8 mouse cellular contexts compared by ENCODE assay signal in genomic region chr11:117414871-117415323, GRCm38 (mm10).
DNase-seq lines count a peak whose midpoint lies in the region; ATAC-seq and TF ChIP-seq lines count a peak whose summit lies in the region.

No protein-coding gene starts in this region.

- DNase-seq in cerebellum, adult 2 months = peak; percentile 35 to 42
- no peak for DNase-seq in cerebellum, postnatal 14 days
- peak; percentile 81 for DNase-seq in adrenal gland, postnatal 14 days
- DNase-seq in gastrocnemius, adult 8-10 months (ENCODE audit: low spot score in 2 of 2) = peak; percentile 37 to 57
- peak; percentile 51 for DNase-seq in liver, adult 2 months (ENCODE audit: extremely low read depth, low read depth, low spot score)
- no peak for DNase-seq in natural killer cell, adult 2 months (ENCODE audit: low spot score in 2 of 2)

- TF ChIP-seq CTCF in cerebellum, adult 2 months (IDR thresholded peaks at IDR 0.05; ENCODE audit: borderline replicate concordance, insufficient read depth, low read depth, low read length) = no peak
- TF ChIP-seq CTCF in liver, adult 2 months (IDR thresholded peaks at IDR 0.05; ENCODE audit: low read depth, low read length) = no peak

- no peak for TF ChIP-seq POLR2A in cerebellum, adult 2 months (IDR thresholded peaks at IDR 0.05; ENCODE audit: borderline replicate concordance, insufficient read depth, low read length)
- no peak for TF ChIP-seq POLR2A in liver, adult 2 months (IDR thresholded peaks at IDR 0.05; ENCODE audit: extremely low read depth, insufficient read depth, low read length)
- no peak for TF ChIP-seq POLR2A in myocyte (IDR thresholded peaks at IDR 0.05; ENCODE audit: insufficient read length, low read depth)

- H3K4me3 ChIP-seq in cerebellum, adult 2 months (replicated peaks; ENCODE audit: insufficient read depth, low read depth, low read length) = peak overlapping the region; percentile 57
- peak overlapping the region; percentile 22 for H3K4me3 ChIP-seq in hindbrain, embryonic 16.5 days (ENCODE audit: low read length)
- no peak overlapping the region; the same call in 1 of the 2 replicates for H3K4me3 ChIP-seq in liver, adult 2 months (ENCODE audit: insufficient read depth, low read depth, low read length)
- H3K4me3 ChIP-seq in myocyte = no peak overlapping the region

- peak overlapping the region; percentile 47 for H3K9ac ChIP-seq in hindbrain, embryonic 16.5 days (ENCODE audit: low read depth, low read length)
- no peak overlapping the region for H3K9ac ChIP-seq in liver, adult 2 months (ENCODE audit: low read depth, low read length)

- peaks cover 9% of the 10 kb centered on the region for H3K4me1 ChIP-seq in cerebellum, adult 2 months (ENCODE audit: control insufficient read depth, insufficient read depth, low read length)
- H3K4me1 ChIP-seq in hindbrain, embryonic 16.5 days (ENCODE audit: control insufficient read depth, insufficient read depth, low read depth, low read length) = peaks cover 27% of the 10 kb centered on the region
- H3K4me1 ChIP-seq in liver, adult 2 months (ENCODE audit: control insufficient read depth, insufficient read depth, low read length) = peaks cover 2% of the 10 kb centered on the region

- no peaks in the 10 kb centered on the region for H3K9me3 ChIP-seq in hindbrain, embryonic 16.5 days (ENCODE audit: control insufficient read depth, low read length)

- no peak overlapping the region for H3ac ChIP-seq in myocyte (ENCODE audit: control insufficient read depth, insufficient read length)

- H3K36me3 ChIP-seq in hindbrain, embryonic 16.5 days (ENCODE audit: control insufficient read depth, insufficient read depth, low read length) = no peaks in the 10 kb centered on the region
- H3K36me3 ChIP-seq in liver, adult 2 months (ENCODE audit: control insufficient read depth, insufficient read depth, low read length) = no peaks in the 10 kb centered on the region
- H3K36me3 ChIP-seq in myocyte (ENCODE audit: control insufficient read depth, insufficient read depth) = no peaks in the 10 kb centered on the region

- peak overlapping the region; percentile 57 for H3K4me2 ChIP-seq in hindbrain, embryonic 16.5 days (ENCODE audit: low read length)
- peak overlapping the region; percentile 68 for H3K4me2 ChIP-seq in myocyte (ENCODE audit: low read depth)

- WGBS in cerebellum, adult 2 months = 5% methylated on average over 21 of the region's 21 CpGs
- WGBS in hindbrain, embryonic 16.5 days = under 1% methylated on average over 21 of the region's 21 CpGs
- under 1% methylated on average over 21 of the region's 21 CpGs for WGBS in liver, adult 2 months

- H3K79me2 ChIP-seq in liver, adult 2 months (ENCODE audit: control insufficient read depth, insufficient read depth, low read length) = no peaks in the 10 kb centered on the region
- no peaks in the 10 kb centered on the region for H3K79me2 ChIP-seq in myocyte (ENCODE audit: control insufficient read depth, insufficient read depth)

- peak; percentile 41; the same call in 1 of the 2 replicates for ATAC-seq in hindbrain, embryonic 16.5 days

- peaks cover 1% of the 10 kb centered on the region; the same call in 1 of the 2 replicates for H3K27me3 ChIP-seq in cerebellum, adult 2 months (ENCODE audit: control insufficient read depth, insufficient read depth, low read length)
- H3K27me3 ChIP-seq in hindbrain, embryonic 16.5 days (replicated peaks; ENCODE audit: control insufficient read depth, insufficient read depth, low read length) = peaks cover under 1% of the 10 kb centered on the region; the same call in 1 of the 2 replicates
- peaks cover 7% of the 10 kb centered on the region; the same call in 1 of the 2 replicates for H3K27me3 ChIP-seq in liver, adult 2 months (ENCODE audit: control insufficient read depth, insufficient read depth, low read length)
- H3K27me3 ChIP-seq in myocyte (ENCODE audit: control insufficient read depth, insufficient read depth, insufficient read length) = peaks cover 15% of the 10 kb centered on the region

- H3K27ac ChIP-seq in cerebellum, adult 2 months (ENCODE audit: insufficient read depth, low read length) = no peak overlapping the region
- H3K27ac ChIP-seq in hindbrain, embryonic 16.5 days (ENCODE audit: low read depth, low read length) = no peak overlapping the region; the same call in 1 of the 2 replicates
- no peak overlapping the region for H3K27ac ChIP-seq in liver, adult 2 months (replicated peaks; ENCODE audit: insufficient read depth, low read depth, low read length)

TF ChIP-seq in myocyte, 11 proteins besides CTCF, POLR2A, EP300 and RAD21:
- TF ChIP-seq TCF3 (IDR thresholded peaks at IDR 0.05; ENCODE audit: insufficient read length, low read depth) = no peak
- no peak for TF ChIP-seq E2F4 (IDR thresholded peaks at IDR 0.05; ENCODE audit: insufficient read depth)
- TF ChIP-seq MYOD1 (IDR thresholded peaks at IDR 0.05; ENCODE audit: control insufficient read depth in 1 of 3, insufficient read length in 2 of 3, low read depth in 2 of 3) = peak in 1 of 3 experiments; percentile 18
- no peak for TF ChIP-seq TCF12 (IDR thresholded peaks at IDR 0.05; ENCODE audit: insufficient read depth, poor library complexity, severe bottlenecking)
- no peak for TF ChIP-seq USF1 (IDR thresholded peaks at IDR 0.05; ENCODE audit: low read depth)
- no peak for TF ChIP-seq REST (IDR thresholded peaks at IDR 0.05; ENCODE audit: insufficient read depth, insufficient read length)
TF ChIP-seq in myocyte: peak in this region for 1.

Comparison
In these comparisons a context has a peak if more than half of its experiments do, and no peak if none do; other contexts are left out.
1. DNase-seq: peak in cerebellum, adult 2 months (2 of 2), adrenal gland, postnatal 14 days (single experiment), gastrocnemius, adult 8-10 months (2 of 2) and liver, adult 2 months (single experiment); none in cerebellum, postnatal 14 days (0 of 2) and natural killer cell, adult 2 months (0 of 2).
2. H3K4me3 ChIP-seq: peak in cerebellum, adult 2 months (single experiment) and hindbrain, embryonic 16.5 days (single experiment); none in liver, adult 2 months (single experiment) and myocyte (single experiment).